Mouse (Mus musculus): ENCODE results near the gene Klhl6.

DNA sequence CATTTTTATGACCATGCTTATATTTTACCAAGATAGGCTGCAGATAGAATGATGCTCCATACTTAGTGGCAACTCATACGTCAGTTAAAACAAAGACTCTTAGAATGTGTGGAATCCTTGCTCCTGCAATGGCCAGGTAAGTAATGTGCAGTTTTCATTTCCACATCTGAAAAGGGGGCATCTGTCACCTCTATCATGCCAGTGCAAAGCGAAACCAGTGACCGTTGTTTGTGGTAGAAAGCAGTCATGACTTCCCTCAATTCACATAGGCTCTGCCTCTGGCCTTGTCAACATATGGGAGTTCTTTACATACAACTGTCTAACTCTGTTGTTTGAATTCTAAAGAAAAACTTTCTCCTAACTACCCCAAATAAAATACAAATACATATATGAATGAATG lies 1.8 kb downstream of the Klhl6 start:
- TF ChIP-seq CTCF (IDR thresholded peaks at IDR 0.05; ENCODE audit: control insufficient read depth, insufficient read depth, insufficient read length), result no peak
- no peak for TF ChIP-seq MYOD1 (IDR thresholded peaks at IDR 0.05; ENCODE audit: control insufficient read depth, insufficient read length, low read depth)
- TF ChIP-seq USF1 (IDR thresholded peaks at IDR 0.05; ENCODE audit: low read depth), result no peak
- TF ChIP-seq MYOG (IDR thresholded peaks at IDR 0.05; ENCODE audit: control insufficient read depth, extremely low read depth, insufficient read length), result no peak
- no peak for TF ChIP-seq MAX (IDR thresholded peaks at IDR 0.05)
- no peak for TF ChIP-seq CEBPB (IDR thresholded peaks at IDR 0.05; ENCODE audit: low read depth)
